Mouse (Mus musculus) kidney, postnatal 36 days (tissue): Measurements from ENCODE around the gene Fhl3.
A peak's percentile ranks its signal among the peaks of the same experiment; 100 is the strongest.
"Not testable (repeated sequence)": the region's sequence is repeated elsewhere in the genome, so short reads cannot be mapped to it uniquely, and the experiment has no call there.

Experiments used
- DNase-seq, 2 experiments: peaks; one replicate each; pipeline ENCODE4 v3.0.0; 2021 to 2022; ENCODE audit warnings: mixed read lengths in 2 of 2

The Fhl3 gene

GRCm38 (mm10) chr4:124709961-124710446, 9.5 kb downstream of the Fhl3 start:
- DNase-seq = peak; percentile 51 to 63

GRCm38 (mm10) chr4:124710776-124711291, 10.3 kb downstream of the Fhl3 start:
- peak; percentile 65 to 73 for DNase-seq

GRCm38 (mm10) chr4:124712618-124713017, 12.1 kb downstream of the Fhl3 start:
- DNase-seq = no peak

GRCm38 (mm10) chr4:124713850-124714249, 13.3 kb downstream of the Fhl3 start:
- DNase-seq = not testable (repeated sequence)

GRCm38 (mm10) chr4:124714545-124715481, 14.3 kb downstream of the Fhl3 start, which contains the start of gene Sf3a3:
Sf3a3 (plus strand) TSS chr4:124714776.
- DNase-seq = peak; percentile 96

GRCm38 (mm10) chr4:124719101-124719500, 18.6 kb downstream of the Fhl3 start:
- DNase-seq = no peak

GRCm38 (mm10) chr4:124726121-124726520, 25.6 kb downstream of the Fhl3 start:
- no peak for DNase-seq

- DNase-seq = no peak
Measured at GRCm38 (mm10) chr4:124736952-124737351, 36.5 kb downstream of the Fhl3 start.

GRCm38 (mm10) chr4:124737486-124737885, 37.0 kb downstream of the Fhl3 start:
- DNase-seq = no peak

GRCm38 (mm10) chr4:124738013-124738412, 37.5 kb downstream of the Fhl3 start:
- no peak for DNase-seq

- no peak for DNase-seq
Measured at GRCm38 (mm10) chr4:124738783-124739182, 38.3 kb downstream of the Fhl3 start.

- DNase-seq = peak; percentile 91 to 92
Measured at GRCm38 (mm10) chr4:124741376-124742343, 41.2 kb downstream of the Fhl3 start, which contains the start of gene Inpp5b. Inpp5b (plus strand) TSS chr4:124741850.

GRCm38 (mm10) chr4:124742839-124743238, 42.3 kb downstream of the Fhl3 start:
- peak; percentile 69 to 81 for DNase-seq

GRCm38 (mm10) chr4:124746577-124746976, 46.1 kb downstream of the Fhl3 start:
- DNase-seq = no peak

- DNase-seq = peak; percentile 73 to 87
Measured at GRCm38 (mm10) chr4:124747851-124748250, 47.4 kb downstream of the Fhl3 start.

- peak; percentile 99 for DNase-seq
Measured at GRCm38 (mm10) chr4:124751300-124752250, 51.1 kb downstream of the Fhl3 start.

GRCm38 (mm10) chr4:124752281-124753199, 52.0 kb downstream of the Fhl3 start:
- peak; percentile 54 to 57 for DNase-seq

- no peak for DNase-seq
Measured at GRCm38 (mm10) chr4:124755526-124755925, 55.0 kb downstream of the Fhl3 start.
